Comparison of ENCODE assay signal across 24 mouse cellular contexts in the genomic region with DNA sequence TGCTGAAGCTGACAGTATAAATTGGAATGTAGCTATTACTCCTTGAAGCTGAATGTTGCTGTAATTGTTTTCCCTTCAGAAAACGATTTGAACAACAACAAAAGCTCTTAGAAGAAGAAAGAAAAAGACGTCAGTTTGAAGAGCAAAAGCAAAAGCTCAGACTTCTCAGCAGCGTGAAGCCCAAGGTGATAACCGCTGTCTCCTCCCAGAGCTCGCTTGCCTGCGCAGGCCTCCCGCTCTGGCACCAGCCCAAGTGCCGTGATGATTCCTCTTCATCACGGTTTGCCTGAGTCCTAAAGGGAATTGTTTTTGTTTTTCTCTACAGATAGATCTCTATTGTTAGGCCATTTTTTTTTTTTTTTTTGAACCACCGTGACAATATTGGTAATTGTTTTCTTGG. TPM values are rescaled to one million over a fixed set of nuclear protein-coding genes. Genes with fewer than 3 reads are reported as not detected.
DNase-seq lines count a peak whose midpoint lies in the region; ATAC-seq and TF ChIP-seq lines count a peak whose summit lies in the region.
"Had no signal": no experiment of that assay in that cellular context is flagged by ENCODE, and none has a peak within 500 bp of the region (broad histone marks: within the 10 kb centered on the region; RNA-seq: fewer than 3 reads in every experiment).

No protein-coding gene starts in this region.

- no peaks in the 10 kb centered on the region for H3K4me1 ChIP-seq in lung, embryonic 14.5 days (ENCODE audit: insufficient read depth)
- H3K4me1 ChIP-seq: forebrain, embryonic 10.5 days; forebrain, embryonic 13.5 days; heart, embryonic 13.5 days had no signal

- no peak overlapping the region for H3K27ac ChIP-seq in lung, embryonic 14.5 days (ENCODE audit: low read depth)
- H3K27ac ChIP-seq: forebrain, embryonic 10.5 days; forebrain, embryonic 13.5 days; heart, embryonic 13.5 days; hindbrain, embryonic 14.5 days; hindbrain, postnatal 0 days had no signal

- peak; percentile 52 for DNase-seq in adrenal gland, postnatal 14 days
- DNase-seq in adrenal gland, adult 18-20 months (ENCODE audit: low spot score in 2 of 2), result no peak
- peak; percentile 18 for DNase-seq in lung, embryonic 14.5 days
- DNase-seq in lung, postnatal 4 days, result no peak
- peak; percentile 52 for DNase-seq in testis, postnatal 10 days (ENCODE audit: low spot score)
- no peak for DNase-seq in testis, postnatal 14 days (ENCODE audit: low spot score)
- DNase-seq in brain, embryonic 14.5 days (ENCODE audit: low read depth), result peak; percentile 36
- DNase-seq in thymus, postnatal 14 days, result no peak
- DNase-seq: cerebellum, adult 18-20 months; cerebellum, adult 9-10 months; cerebellum, postnatal 14 days; gastrocnemius, postnatal 14 days; heart, adult 18-20 months; heart, postnatal 14 days; heart, postnatal 4 days had no signal

- peaks cover 31% of the 10 kb centered on the region for H3K36me3 ChIP-seq in lung, embryonic 14.5 days (ENCODE audit: insufficient read depth)

- no peak overlapping the region for H3K4me3 ChIP-seq in lung, embryonic 14.5 days (ENCODE audit: low read depth, low read length)
- H3K4me3 ChIP-seq: forebrain, embryonic 10.5 days; forebrain, embryonic 13.5 days; heart, embryonic 13.5 days had no signal

- WGBS in lung, embryonic 14.5 days, result 77% methylated on average over 10 of the region's 10 CpGs

- no peak for TF ChIP-seq POLR2A in brain, embryonic 14.5 days (IDR thresholded peaks at IDR 0.05; ENCODE audit: borderline replicate concordance, extremely low read depth, insufficient read depth, insufficient read length, poor library complexity, severe bottlenecking)

- no peak for TF ChIP-seq CTCF in lung, embryonic 14.5 days (IDR thresholded peaks at IDR 0.05; ENCODE audit: low read depth)
- no peak for TF ChIP-seq CTCF in brain, embryonic 14.5 days (IDR thresholded peaks at IDR 0.05; ENCODE audit: borderline replicate concordance, extremely low read depth, insufficient read depth, insufficient read length)

- H3K27me3 ChIP-seq in lung, embryonic 14.5 days (ENCODE audit: insufficient read depth, low read length), result no peaks in the 10 kb centered on the region
- H3K27me3 ChIP-seq: forebrain, embryonic 13.5 days; heart, embryonic 13.5 days had no signal

- no peak overlapping the region for H3K9ac ChIP-seq in lung, embryonic 14.5 days
- H3K9ac ChIP-seq: forebrain, embryonic 13.5 days; heart, embryonic 13.5 days; hindbrain, embryonic 14.5 days had no signal

- ATAC-seq in lung, embryonic 14.5 days (ENCODE audit: insufficient read depth), result no peak
- ATAC-seq: CD4-positive, CD25-positive, alpha-beta regulatory T cell, adult 4 months; forebrain, embryonic 13.5 days; forebrain, embryonic 16.5 days; hindbrain, postnatal 0 days; inflammation-experienced regulatory T-cells, adult 6 months; intestine, embryonic 16.5 days had no signal

- no peak overlapping the region for H3K4me2 ChIP-seq in lung, embryonic 14.5 days
- H3K4me2 ChIP-seq: forebrain, embryonic 13.5 days; heart, embryonic 13.5 days; hindbrain, embryonic 14.5 days had no signal

- H3K9me3 ChIP-seq in lung, embryonic 14.5 days (ENCODE audit: low read depth, low read length), result no peaks in the 10 kb centered on the region
- H3K9me3 ChIP-seq: forebrain, embryonic 10.5 days; forebrain, embryonic 13.5 days; heart, embryonic 13.5 days had no signal

RNA-seq across cellular contexts. Expression of a gene that starts 17.1 kb away (rescaled TPM):
- total RNA-seq in adrenal gland, postnatal 14 days (2021), result 38.6 and 45.5 TPM in 2 replicates
- total RNA-seq in adrenal gland, adult 18-20 months (2021), result 10 to 100 TPM; 43.0 to 49.4 TPM
- 9.3 and 9.9 TPM in 2 replicates for polyA plus RNA-seq in lung, embryonic 14.5 days (2014; fragmentation: Nextera tagmentation; extraction: Ambion mirVana)
- polyA plus RNA-seq in brain, embryonic 14.5 days (2012; rRNA removed), result 25.0 and 36.8 TPM in 2 replicates

RNA-seq across cellular contexts. Expression of a gene that starts 39.5 kb away (rescaled TPM):
- 18.7 and 19.7 TPM in 2 replicates for total RNA-seq in adrenal gland, postnatal 14 days (2021)
- total RNA-seq in adrenal gland, adult 18-20 months (2021), result 10 to 100 TPM; 19.8 TPM
- 39.4 and 39.5 TPM in 2 replicates for polyA plus RNA-seq in lung, embryonic 14.5 days (2014; fragmentation: Nextera tagmentation; extraction: Ambion mirVana)
- polyA plus RNA-seq in brain, embryonic 14.5 days (2012; rRNA removed), result 18.2 and 19.0 TPM in 2 replicates

Comparison
In these comparisons a context has a peak if more than half of its experiments do, and no peak if none do; other contexts are left out.
1. DNase-seq: peak in adrenal gland, postnatal 14 days (single experiment), lung, embryonic 14.5 days (single experiment), testis, postnatal 10 days (single experiment) and brain, embryonic 14.5 days (single experiment); none in adrenal gland, adult 18-20 months (0 of 2), lung, postnatal 4 days (0 of 2), testis, postnatal 14 days (single experiment) and thymus, postnatal 14 days (single experiment).